Mouse (Mus musculus): ENCODE measurements around the gene Sirt2.

- TF ChIP-seq CTCF (IDR thresholded peaks at IDR 0.05; ENCODE audit: control insufficient read depth, insufficient read depth, insufficient replicate concordance, low read depth, low read length) = no peak
- no peak for TF ChIP-seq POLR2A (IDR thresholded peaks at IDR 0.05; ENCODE audit: control insufficient read depth, low read depth, low read length)
Observed at GRCm38 (mm10) chr7:28827338-28827737, 60.8 kb downstream of the Sirt2 start.

All from testis, adult 2 months (tissue).